Mouse (Mus musculus): Measurements from ENCODE around the gene Fam19a5. TPM values are rescaled to one million over a fixed set of nuclear protein-coding genes. Genes with fewer than 3 reads are reported as not detected.

Fam19a5 gene
- 7.4 and 9.4 TPM in 2 replicates for polyA plus RNA-seq (2016; fragmentation: Nextera tagmentation; extraction: Ambion mirVana)

- Histone ChIP-seq H3K27me3 (peaks cover 34% of the 10 kb centered on the region), H3K4me2 (replicated peaks) (peak within 1 kb of the TSS; percentile 69), H3K27ac (replicated peaks) (peak within 1 kb of the TSS; percentile 27; the same call in 1 of the 2 replicates), H3K9ac (replicated peaks) (peak within 1 kb of the TSS; percentile 88), H3K4me1 (peaks cover 42% of the 10 kb centered on the region), H3K4me3 (peak within 1 kb of the TSS; percentile 58), H3K9me3 (no peaks in the 10 kb centered on the region), H3K36me3 (no peaks in the 10 kb centered on the region)
- 1% methylated on average over 34 of the region's 67 CpGs for WGBS
- ATAC-seq (ENCODE audit: low FRiP score, low read depth): peak; percentile 89
These were observed at the start of gene Fam19a5 for GRCm38 (mm10) chr15:87543599-87544338. Gene Fam19a5 (plus strand): TSS chr15:87544299.

GRCm38 (mm10) chr15:87501737-87502136 lies 42.4 kb upstream of the Fam19a5 start:
- WGBS: 73% methylated on average over 3 of the region's 3 CpGs
- Histone ChIP-seq H3K27me3 (no peaks in the 10 kb centered on the region), H3K4me3 (no peak overlapping the region), H3K4me2 (replicated peaks) (no peak overlapping the region), H3K9me3 (no peaks in the 10 kb centered on the region), H3K27ac (replicated peaks) (no peak overlapping the region), H3K4me1 (no peaks in the 10 kb centered on the region), H3K9ac (replicated peaks) (no peak overlapping the region), H3K36me3 (no peaks in the 10 kb centered on the region)
- ATAC-seq (ENCODE audit: low FRiP score, low read depth): no peak

GRCm38 (mm10) chr15:87507349-87507748 lies 36.8 kb upstream of the Fam19a5 start:
- H3K4me2 ChIP-seq (replicated peaks): no peak overlapping the region
- H3K27me3 ChIP-seq: no peaks in the 10 kb centered on the region
- no peaks in the 10 kb centered on the region for H3K4me1 ChIP-seq
- 86% methylated on average over 3 of the region's 3 CpGs for WGBS
- H3K4me3 ChIP-seq: no peak overlapping the region
- no peaks in the 10 kb centered on the region for H3K9me3 ChIP-seq
- H3K27ac ChIP-seq (replicated peaks): no peak overlapping the region
- H3K36me3 ChIP-seq: no peaks in the 10 kb centered on the region
- ATAC-seq (ENCODE audit: low FRiP score, low read depth): no peak
- no peak overlapping the region for H3K9ac ChIP-seq (replicated peaks)

GRCm38 (mm10) chr15:87510886-87511285 lies 33.2 kb upstream of the Fam19a5 start:
- no peak overlapping the region for H3K27ac ChIP-seq (replicated peaks)
- H3K27me3 ChIP-seq: no peaks in the 10 kb centered on the region
- H3K9me3 ChIP-seq: no peaks in the 10 kb centered on the region
- no peak overlapping the region for H3K4me3 ChIP-seq
- ATAC-seq (ENCODE audit: low FRiP score, low read depth): no peak
- no peaks in the 10 kb centered on the region for H3K4me1 ChIP-seq
- 89% methylated on average over 4 of the region's 4 CpGs for WGBS
- no peak overlapping the region for H3K4me2 ChIP-seq (replicated peaks)
- H3K36me3 ChIP-seq: no peaks in the 10 kb centered on the region
- H3K9ac ChIP-seq (replicated peaks): no peak overlapping the region

- H3K36me3 ChIP-seq: no peaks in the 10 kb centered on the region
- H3K9ac ChIP-seq (replicated peaks): no peak overlapping the region
- H3K27ac ChIP-seq (replicated peaks): no peak overlapping the region
- H3K4me1 ChIP-seq: no peaks in the 10 kb centered on the region
- no peak overlapping the region for H3K4me2 ChIP-seq (replicated peaks)
- H3K9me3 ChIP-seq: no peaks in the 10 kb centered on the region
- no peaks in the 10 kb centered on the region for H3K27me3 ChIP-seq
- no peak overlapping the region for H3K4me3 ChIP-seq
- ATAC-seq (ENCODE audit: low FRiP score, low read depth): no peak
These were observed 25.9 kb upstream of the Fam19a5 start for GRCm38 (mm10) chr15:87518161-87518560.

- Histone ChIP-seq H3K4me2 (replicated peaks) (no peak overlapping the region), H3K9me3 (no peaks in the 10 kb centered on the region), H3K27ac (replicated peaks) (no peak overlapping the region), H3K4me1 (no peaks in the 10 kb centered on the region), H3K27me3 (no peaks in the 10 kb centered on the region), H3K9ac (replicated peaks) (no peak overlapping the region), H3K36me3 (no peaks in the 10 kb centered on the region), H3K4me3 (no peak overlapping the region)
- 88% methylated on average over 4 of the region's 4 CpGs for WGBS
- no peak for ATAC-seq (ENCODE audit: low FRiP score, low read depth)
These were observed 14.8 kb upstream of the Fam19a5 start for GRCm38 (mm10) chr15:87529271-87529670.

- 35% methylated on average over 1 of the region's 1 CpGs for WGBS
- no peak overlapping the region for H3K4me3 ChIP-seq
- no peak for ATAC-seq (ENCODE audit: low FRiP score, low read depth)
These were observed 2.4 kb upstream of the Fam19a5 start for GRCm38 (mm10) chr15:87541656-87542055.

GRCm38 (mm10) chr15:87544401-87545129 lies 466 bp downstream of the Fam19a5 start:
- H3K4me3 ChIP-seq: peak overlapping the region; percentile 58
- peak overlapping the region; percentile 27; the same call in 1 of the 2 replicates for H3K27ac ChIP-seq (replicated peaks)
- H3K27me3 ChIP-seq: peaks cover 40% of the 10 kb centered on the region
- H3K4me1 ChIP-seq: peaks cover 50% of the 10 kb centered on the region
- ATAC-seq (ENCODE audit: low FRiP score, low read depth): peak; percentile 62
- 0% methylated on average over 63 of the region's 84 CpGs for WGBS
- H3K9me3 ChIP-seq: no peaks in the 10 kb centered on the region
- H3K36me3 ChIP-seq: no peaks in the 10 kb centered on the region
- peak overlapping the region; percentile 88 for H3K9ac ChIP-seq (replicated peaks)
- peak overlapping the region; percentile 69 for H3K4me2 ChIP-seq (replicated peaks)

More at GRCm38 (mm10) chr15:87541656-87542055, 2.4 kb upstream of the Fam19a5 start:
- Histone ChIP-seq H3K36me3 (no peaks in the 10 kb centered on the region), H3K9me3 (no peaks in the 10 kb centered on the region), H3K27ac (replicated peaks) (no peak overlapping the region), H3K27me3 (peaks cover 34% of the 10 kb centered on the region), H3K9ac (replicated peaks) (no peak overlapping the region), H3K4me1 (peaks cover 22% of the 10 kb centered on the region), H3K4me2 (replicated peaks) (no peak overlapping the region)

GRCm38 (mm10) chr15:87545130-87545642 lies 1.1 kb downstream of the Fam19a5 start:
- peak overlapping the region; percentile 58 for H3K4me3 ChIP-seq
- ATAC-seq (ENCODE audit: low FRiP score, low read depth): 0 out of 2 replicates have a peak, but pooled peaks have one; percentile 6
- no peaks in the 10 kb centered on the region for H3K9me3 ChIP-seq
- no peaks in the 10 kb centered on the region for H3K36me3 ChIP-seq
- H3K27ac ChIP-seq (replicated peaks): no peak overlapping the region
- 7% methylated on average over 18 of the region's 18 CpGs for WGBS
- H3K27me3 ChIP-seq: peaks cover 42% of the 10 kb centered on the region
- H3K4me1 ChIP-seq: peaks cover 55% of the 10 kb centered on the region
- H3K4me2 ChIP-seq (replicated peaks): peak overlapping the region; percentile 69
- H3K9ac ChIP-seq (replicated peaks): peak overlapping the region; percentile 88

- no peak for ATAC-seq (ENCODE audit: low FRiP score, low read depth)
- peak overlapping the region; percentile 58 for H3K4me3 ChIP-seq
- peak overlapping the region; percentile 69 for H3K4me2 ChIP-seq (replicated peaks)
- H3K9me3 ChIP-seq: no peaks in the 10 kb centered on the region
- H3K27me3 ChIP-seq: peaks cover 39% of the 10 kb centered on the region
- 20% methylated on average over 8 of the region's 8 CpGs for WGBS
- H3K36me3 ChIP-seq: no peaks in the 10 kb centered on the region
- H3K4me1 ChIP-seq: peaks cover 57% of the 10 kb centered on the region
- no peak overlapping the region for H3K27ac ChIP-seq (replicated peaks)
- H3K9ac ChIP-seq (replicated peaks): peak overlapping the region; percentile 88
These were observed 1.7 kb downstream of the Fam19a5 start for GRCm38 (mm10) chr15:87545731-87546360.

- ATAC-seq (ENCODE audit: low FRiP score, low read depth): no peak
- Histone ChIP-seq H3K27me3 (peaks cover 39% of the 10 kb centered on the region), H3K4me2 (replicated peaks) (0 out of 2 replicates have a peak overlapping the region, but pooled peaks have one; percentile 12), H3K9me3 (no peaks in the 10 kb centered on the region), H3K27ac (replicated peaks) (no peak overlapping the region), H3K4me1 (peaks cover 68% of the 10 kb centered on the region), H3K36me3 (no peaks in the 10 kb centered on the region), H3K4me3 (no peak overlapping the region), H3K9ac (replicated peaks) (no peak overlapping the region)
- WGBS: 50% methylated on average over 5 of the region's 5 CpGs
These were observed 2.9 kb downstream of the Fam19a5 start for GRCm38 (mm10) chr15:87547022-87547421.
